Mouse (Mus musculus) embryo, embryonic 9.5 days (tissue): ENCODE data around the gene Ybey.

Source experiments
- DNase-seq: peaks from one replicate; pipeline ENCODE4 v3.0.0-alpha.2; 2017; ENCODE audit errors: extremely low spot score

Gene Ybey

GRCm38 (mm10) chr10:76442178-76443088, 26.5 kb downstream of the Ybey start, which contains the start of gene Pcnt:
Gene Pcnt (minus strand): TSS chr10:76442786.
- DNase-seq, result peak; percentile 94

GRCm38 (mm10) chr10:76440281-76440680, 28.6 kb downstream of the Ybey start, which contains the start of gene AC141477.1:
Gene AC141477.1 (minus strand): TSS chr10:76440444.
- DNase-seq, result no peak

GRCm38 (mm10) chr10:76439107-76439890, 29.6 kb downstream of the Ybey start:
- no peak for DNase-seq

GRCm38 (mm10) chr10:76433925-76434324, 35.0 kb downstream of the Ybey start:
- no peak for DNase-seq

GRCm38 (mm10) chr10:76425674-76426073, 43.2 kb downstream of the Ybey start:
- DNase-seq, result no peak

GRCm38 (mm10) chr10:76416811-76417210, 52.1 kb downstream of the Ybey start:
- DNase-seq, result no peak
